Mouse (Mus musculus): ENCODE results near the gene Bicral. TPM values are rescaled to one million over a fixed set of nuclear protein-coding genes. Genes with fewer than 3 reads are reported as not detected.

The Bicral gene
- total and polyA plus RNA-seq, 3 experiments, result 3.0 to 7.4 (median 5.9) TPM

DNA sequence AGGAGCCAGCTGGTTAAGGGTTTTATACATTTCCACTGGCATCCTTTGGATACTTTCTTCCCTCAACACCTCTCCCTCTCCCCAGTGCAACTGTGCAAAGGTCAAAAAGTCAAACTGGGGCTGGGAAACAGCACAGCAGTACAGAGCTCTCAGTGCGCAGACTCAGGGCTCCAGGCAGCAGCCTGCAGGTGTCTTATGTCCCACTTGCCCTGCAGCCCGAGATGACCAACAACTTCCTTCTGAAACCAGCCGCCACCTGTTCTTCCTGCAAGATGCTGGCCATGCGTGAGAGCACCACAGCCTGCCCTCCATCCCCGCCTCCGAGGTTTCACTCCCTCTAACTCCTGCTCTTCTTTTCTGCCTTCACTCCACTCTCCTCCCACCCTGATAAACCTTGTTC lies 5.6 kb downstream of the Bicral start:
- TF ChIP-seq USF1 (IDR thresholded peaks at IDR 0.05; ENCODE audit: low read depth, low read length), result no peak
- TF ChIP-seq USF2 (conservative IDR thresholded peaks at IDR 0.05; ENCODE audit: low read depth, low read length), result no peak
- peak; percentile 65; the same call in 1 of the 2 replicates for TF ChIP-seq MAX (IDR thresholded peaks at IDR 0.05; ENCODE audit: low read length)
- no peak; the same call in 1 of the 2 replicates for TF ChIP-seq NELFE (IDR thresholded peaks at IDR 0.05; ENCODE audit: low read depth, low read length)
- peak; percentile 99 for TF ChIP-seq NRF1 (IDR thresholded peaks at IDR 0.05; ENCODE audit: low read depth, low read length)
- peak; percentile 79; the same call in 1 of the 2 replicates for TF ChIP-seq RCOR1 (conservative IDR thresholded peaks at IDR 0.05; ENCODE audit: low read depth, low read length)
- no peak for TF ChIP-seq MAZ (IDR thresholded peaks at IDR 0.05; ENCODE audit: low read depth, low read length)
- TF ChIP-seq ETS1 (conservative IDR thresholded peaks at IDR 0.05; ENCODE audit: low read depth, low read length), result peak; percentile 87
- peak; percentile 87; the same call in 1 of the 2 replicates for TF ChIP-seq MYC (IDR thresholded peaks at IDR 0.05; ENCODE audit: low read depth, low read length)
- TF ChIP-seq CHD2 (IDR thresholded peaks at IDR 0.05; ENCODE audit: low read length), result peak; percentile 66; the same call in 1 of the 2 replicates
- no peak for TF ChIP-seq CTCF (conservative IDR thresholded peaks at IDR 0.05 in 1 of 2, IDR thresholded peaks at IDR 0.05 in 1 of 2; ENCODE audit: low read depth in 2 of 2, low read length in 2 of 2)
- TF ChIP-seq ZKSCAN1 (IDR thresholded peaks at IDR 0.05; ENCODE audit: borderline replicate concordance, low read depth, low read length), result no peak
- no peak for TF ChIP-seq POLR2AphosphoS2 (IDR thresholded peaks at IDR 0.05; ENCODE audit: low read depth, low read length)
- peak; percentile 100 for TF ChIP-seq TCF12 (IDR thresholded peaks at IDR 0.05; ENCODE audit: low read depth, low read length)
- no peak for TF ChIP-seq PAX5 (IDR thresholded peaks at IDR 0.05; ENCODE audit: low read length)
- TF ChIP-seq IRF4 (IDR thresholded peaks at IDR 0.05; ENCODE audit: low read depth, low read length), result peak; percentile 91
- TF ChIP-seq ZMIZ1 (IDR thresholded peaks at IDR 0.05; ENCODE audit: low read depth, low read length), result peak; percentile 25; the same call in 1 of the 2 replicates
- TF ChIP-seq RAD21 (IDR thresholded peaks at IDR 0.05; ENCODE audit: low read depth, low read length), result no peak; the same call in 1 of the 2 replicates
- peak; percentile 34; the same call in 1 of the 2 replicates for TF ChIP-seq HCFC1 (IDR thresholded peaks at IDR 0.05; ENCODE audit: low read depth, low read length)
- TF ChIP-seq POLR2A (IDR thresholded peaks at IDR 0.05; ENCODE audit: low read depth, low read length), result peak; percentile 43; the same call in 1 of the 2 replicates
- peak; percentile 92 for TF ChIP-seq EP300 (IDR thresholded peaks at IDR 0.05; ENCODE audit: low read length)
- no peak for TF ChIP-seq ZC3H11A (IDR thresholded peaks at IDR 0.05; ENCODE audit: low read depth, low read length)
- peak; percentile 73; the same call in 1 of the 2 replicates for TF ChIP-seq MEF2A (IDR thresholded peaks at IDR 0.05; ENCODE audit: borderline replicate concordance, low read depth, low read length)
- no peak for TF ChIP-seq MAFK (IDR thresholded peaks at IDR 0.05; ENCODE audit: insufficient replicate concordance, low read length)
- no peak for TF ChIP-seq SIN3A (IDR thresholded peaks at IDR 0.05; ENCODE audit: low read length)
- peak; percentile 86 for TF ChIP-seq BHLHE40 (IDR thresholded peaks at IDR 0.05; ENCODE audit: low read depth, low read length)
- TF ChIP-seq GABPA (IDR thresholded peaks at IDR 0.05; ENCODE audit: insufficient replicate concordance, low read depth, low read length), result no peak
- no peak; the same call in 1 of the 2 replicates for TF ChIP-seq SMC3 (IDR thresholded peaks at IDR 0.05; ENCODE audit: low read depth, low read length)
- no peak for TF ChIP-seq UBTF (IDR thresholded peaks at IDR 0.05; ENCODE audit: low read depth, low read length)
- TF ChIP-seq JUN (IDR thresholded peaks at IDR 0.05; ENCODE audit: insufficient read depth, low read depth, low read length), result peak; percentile 26; the same call in 1 of the 2 replicates
- no peak for TF ChIP-seq CHD1 (IDR thresholded peaks at IDR 0.05; ENCODE audit: low read depth, low read length)
- peak; percentile 48; the same call in 1 of the 2 replicates for TF ChIP-seq ELF1 (IDR thresholded peaks at IDR 0.05; ENCODE audit: low read depth, low read length)
- in situ Hi-C loops (cut with MboI; ENCODE audit: low pct_ligation_motif_present, low pct_unique_long_range_greater_than_20kb, low sequenced_read_pairs), result no loop called here
- dilution Hi-C loops (cut with MboI; ENCODE audit: extremely low pct_ligation_motif_present, extremely low pct_unique_long_range_greater_than_20kb, low sequenced_read_pairs), result no loop called here
- Histone ChIP-seq H3K4me3 (replicated peaks in 1 of 3; ENCODE audit: low read depth in 2 of 3, low read length in 2 of 3, poor library complexity in 1 of 3) (no peak overlapping the region), H3K4me2 (ENCODE audit: insufficient read depth, low read depth, poor library complexity, severe bottlenecking) (0 out of 2 replicates have a peak overlapping the region, but pooled peaks have one; percentile 7), H3K9ac (ENCODE audit: insufficient read depth, low read depth) (no peak overlapping the region), H3K27me3 (replicated peaks) (no peaks in the 10 kb centered on the region), H3K36me3 (replicated peaks in 1 of 2; ENCODE audit: control insufficient read depth in 1 of 2, insufficient read depth in 1 of 2, low read length in 1 of 2) (peaks cover 0 to 15% of the 10 kb centered on the region in 2 experiments), H3K27ac (ENCODE audit: insufficient read depth, low read depth) (peak overlapping the region; percentile 2; the same call in 1 of the 2 replicates), H3K9me3 (replicated peaks; ENCODE audit: low read length) (no peaks in the 10 kb centered on the region), H3K79me2 (replicated peaks; ENCODE audit: control insufficient read depth, extremely low read depth, insufficient read depth, poor library complexity, severe bottlenecking) (peaks cover 28% of the 10 kb centered on the region), H3K4me1 (ENCODE audit: control insufficient read depth in 1 of 2, insufficient read depth in 2 of 2) (peaks cover 13 to 58% of the 10 kb centered on the region in 2 experiments)
- DNase-seq (ENCODE audit: extremely low read depth), result peak; percentile 94
